Mouse (Mus musculus): ENCODE data around the gene Sdk1.

DNA sequence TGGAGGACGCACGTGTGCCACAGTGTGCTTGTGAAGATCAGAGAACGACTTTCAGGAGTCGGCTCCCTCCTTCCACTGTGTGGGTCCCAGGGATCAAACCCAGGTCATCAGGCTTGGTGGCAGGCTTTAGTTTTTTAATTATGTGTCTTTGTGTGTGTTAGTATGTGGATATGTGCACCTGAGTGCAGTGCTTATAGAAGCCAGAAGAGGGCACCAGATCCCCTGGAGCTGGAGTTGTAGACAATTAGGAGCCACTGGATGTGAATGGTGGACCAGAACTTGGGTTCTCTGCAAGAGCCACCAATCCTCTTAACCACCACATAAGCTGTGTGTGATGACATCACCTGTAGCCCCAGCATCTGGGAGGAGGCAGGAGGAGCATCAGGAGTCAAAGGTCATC is 909.5 kb downstream of the Sdk1 start:
- TF ChIP-seq CTCF (conservative IDR thresholded peaks at IDR 0.05 in 1 of 2, IDR thresholded peaks at IDR 0.05 in 1 of 2; ENCODE audit: low read depth in 2 of 2, low read length in 2 of 2) (peak in 1 of 2 experiments; percentile 14; a peak in 1 of 4 replicates), POLR2A (IDR thresholded peaks at IDR 0.05; ENCODE audit: low read depth, low read length) (no peak), KAT2A (IDR thresholded peaks at IDR 0.05; ENCODE audit: insufficient replicate concordance, low read length) (no peak), MAFK (IDR thresholded peaks at IDR 0.05; ENCODE audit: insufficient replicate concordance, low read length) (no peak), USF1 (IDR thresholded peaks at IDR 0.05; ENCODE audit: low read depth, low read length) (no peak), TBP (conservative IDR thresholded peaks at IDR 0.05; ENCODE audit: low read depth, low read length) (no peak), ZMIZ1 (IDR thresholded peaks at IDR 0.05; ENCODE audit: low read depth, low read length) (no peak)

All from CH12.LX (cell line).